Mouse (Mus musculus) limb, embryonic 14.5 days (tissue): ENCODE data around the gene Olfr395. TPM values are rescaled to one million over a fixed set of nuclear protein-coding genes. Genes with fewer than 3 reads are reported as not detected.
"Not testable (repeated sequence)": the region's sequence is repeated elsewhere in the genome, so short reads cannot be mapped to it uniquely, and the experiment has no call there.

Source experiments
- ATAC-seq: fragments of 200-750 bp; cut with Nextera tagmentation; 2 replicates; pipeline ENCODE4 v1.8.0; 2017; ENCODE audit warnings: low read depth, moderate number of reproducible peaks, moderate TSS enrichment; ENCODE audit not compliant: low FRiP score
- DNase-seq: peaks from one replicate; pipeline ENCODE4 v3.0.0-alpha.2; 2015; ENCODE audit warnings: low spot score
- H3K27ac ChIP-seq: fragments of 300-500 bp; sonication (generic); replicated peaks from 2 replicates; pipeline ENCODE4 v1.5.1; 2014; ENCODE audit warnings: low read depth, mild to moderate bottlenecking, low read length, moderate library complexity, mixed read lengths
- H3K27me3 ChIP-seq: fragments of 300-500 bp; sonication (generic); 2 replicates; pipeline ENCODE4 v1.6.1; 2014; ENCODE audit warnings: low read length, mixed read lengths; ENCODE audit not compliant: control insufficient read depth, insufficient read depth
- H3K36me3 ChIP-seq: fragments of 300-500 bp; sonication (generic); 2 replicates; pipeline ENCODE4 v1.6.1; 2014; ENCODE audit warnings: mild to moderate bottlenecking, low read length, moderate library complexity, mixed read lengths; ENCODE audit not compliant: control insufficient read depth, insufficient read depth
- H3K4me1 ChIP-seq: fragments of 300-500 bp; sonication (generic); 2 replicates; pipeline ENCODE4 v1.6.1; 2014; ENCODE audit warnings: antibody characterized with exemption, low read length, mixed read lengths; ENCODE audit not compliant: control insufficient read depth, insufficient read depth
- H3K4me2 ChIP-seq: fragments of 300-500 bp; sonication (generic); replicated peaks from 2 replicates; pipeline ENCODE4 v1.6.1; 2014; ENCODE audit warnings: low read depth, mild to moderate bottlenecking, low read length, moderate library complexity; ENCODE audit not compliant: severe bottlenecking
- H3K4me3 ChIP-seq: fragments of 300-500 bp; sonication (generic); replicated peaks from 2 replicates; pipeline ENCODE4 v1.5.1; 2014; ENCODE audit warnings: low read length
- H3K9ac ChIP-seq: fragments of 300-500 bp; sonication (generic); 2 replicates; pipeline ENCODE4 v1.6.1; 2014; ENCODE audit warnings: mild to moderate bottlenecking, low read depth, low read length, moderate library complexity; ENCODE audit not compliant: severe bottlenecking
- H3K9me3 ChIP-seq: fragments of 300-500 bp; sonication (generic); 2 replicates; pipeline ENCODE4 v1.6.1; 2016; ENCODE audit warnings: low read length; ENCODE audit not compliant: control insufficient read depth
- POLR2A ChIP-seq: fragments of 200-500 bp; IDR thresholded peaks from 2 replicates; pipeline ENCODE4 v1.8.0; 2012; ENCODE audit warnings: inconsistent platforms, mild to moderate bottlenecking, moderate library complexity, borderline replicate concordance; ENCODE audit not compliant: insufficient read depth, insufficient read length; ENCODE audit errors: extremely low read depth
- WGBS: fragments of 180-500 bp; shearing (Covaris S2); extraction: QIAGEN DNeasy Blood & Tissue Kit; methylation state at CpG from one replicate; pipeline ENCODE4 v1.1.7; 2014; 5-methylcytosine and 5-hydroxymethylcytosine counted together
- polyA plus RNA-seq, 2 experiments: library from polyadenylated mRNA; depleted of rRNA in 1 of 2; stranded (reverse) in 1 of 2; unstranded in 1 of 2; fragments of >200 nt; fragmentation: Nextera tagmentation in 1 of 2; extraction: Ambion mirVana in 1 of 2; gene quantifications; 2 replicates each; pipeline versions ENCODE4 v1.2.1 to v1.2.3; 2012 to 2014

Gene Olfr395
- polyA plus RNA-seq (2012; rRNA removed) (not detected in 2 replicates), polyA plus RNA-seq (2014; fragmentation: Nextera tagmentation; extraction: Ambion mirVana) (not detected in 2 replicates)

DNA sequence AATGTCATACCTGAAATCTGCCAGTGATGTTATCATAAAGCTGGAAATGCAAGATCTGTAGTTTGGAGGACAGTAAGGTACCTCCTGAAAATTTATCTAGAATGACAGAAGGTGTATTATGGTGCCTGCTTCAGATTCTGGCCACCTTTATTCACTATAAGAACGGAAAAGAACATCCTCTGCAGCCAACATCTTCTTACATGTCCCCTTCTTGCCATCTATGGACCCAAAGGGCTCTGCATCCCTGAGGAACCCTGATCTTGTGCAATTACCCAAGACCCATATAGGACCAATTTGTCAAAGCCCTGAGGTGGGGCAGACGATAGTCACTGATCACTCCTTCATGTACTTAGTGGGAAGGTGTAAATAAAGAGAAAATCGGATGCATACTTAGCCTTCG lies at the start of gene Olfr395:
Gene Olfr395 (minus strand): TSS at position 101 of the 400 bp plus-strand sequence.
- not testable (repeated sequence) for H3K27me3 ChIP-seq, H3K4me3 ChIP-seq, DNase-seq, H3K9ac ChIP-seq, H3K4me2 ChIP-seq, H3K36me3 ChIP-seq, ATAC-seq, H3K27ac ChIP-seq, H3K9me3 ChIP-seq, H3K4me1 ChIP-seq
- 80% methylated on average over 4 of the region's 4 CpGs for WGBS

- DNase-seq (no peak), ATAC-seq (no peak)
- Histone ChIP-seq H3K9ac (no peak within 1 kb of the TSS), H3K36me3 (no peaks in the 10 kb centered on the region), H3K27ac (no peak within 1 kb of the TSS), H3K27me3 (no peaks in the 10 kb centered on the region), H3K4me1 (no peaks in the 10 kb centered on the region), H3K4me2 (no peak within 1 kb of the TSS), H3K4me3 (no peak within 1 kb of the TSS), H3K9me3 (no peaks in the 10 kb centered on the region)
- TF ChIP-seq POLR2A = no peak
These were observed 27.3 kb upstream of the Olfr395 start, which contains the start of gene Olfr23 for GRCm38 (mm10) chr11:73936377-73936776. TSS of gene Olfr23 (plus strand) at chr11:73936677.

GRCm38 (mm10) chr11:73890671-73891070 lies 18.4 kb downstream of the Olfr395 start, which contains the start of gene Olfr394:
TSS of gene Olfr394 (minus strand) at chr11:73890771.
- Histone ChIP-seq H3K9me3 (no peaks in the 10 kb centered on the region), H3K9ac (no peak within 1 kb of the TSS), H3K27me3 (no peaks in the 10 kb centered on the region), H3K4me1 (no peaks in the 10 kb centered on the region), H3K4me2 (no peak within 1 kb of the TSS), H3K36me3 (no peaks in the 10 kb centered on the region), H3K4me3 (no peak within 1 kb of the TSS), H3K27ac (no peak within 1 kb of the TSS)
- 86% methylated on average over 1 of the region's 1 CpGs for WGBS
- ATAC-seq = no peak
- TF ChIP-seq POLR2A = no peak
- no peak for DNase-seq

Other genes with a start within 250 kb of the Olfr395 start
- not detected in 2 replicates for gene Zfp735, start 220.5 kb downstream of the Olfr395 start, polyA plus RNA-seq (2012; rRNA removed)
- not detected in 2 replicates for gene Zfp735, start 220.5 kb downstream of the Olfr395 start, polyA plus RNA-seq (2014; fragmentation: Nextera tagmentation; extraction: Ambion mirVana)
- gene Olfr389, start 128.6 kb downstream of the Olfr395 start, polyA plus RNA-seq (2012; rRNA removed) = not detected in 2 replicates
- gene Olfr389, start 128.6 kb downstream of the Olfr395 start, polyA plus RNA-seq (2014; fragmentation: Nextera tagmentation; extraction: Ambion mirVana) = not detected in 2 replicates
- gene Olfr390, start 126.3 kb downstream of the Olfr395 start, polyA plus RNA-seq (2012; rRNA removed) = not detected in 2 replicates
- not detected in 2 replicates for gene Olfr390, start 126.3 kb downstream of the Olfr395 start, polyA plus RNA-seq (2014; fragmentation: Nextera tagmentation; extraction: Ambion mirVana)
- not detected in 2 replicates for gene Olfr391-ps, start 106.2 kb downstream of the Olfr395 start, polyA plus RNA-seq (2012; rRNA removed)
- gene Olfr391-ps, start 106.2 kb downstream of the Olfr395 start, polyA plus RNA-seq (2014; fragmentation: Nextera tagmentation; extraction: Ambion mirVana) = not detected in 2 replicates
- gene Olfr392, start 92.2 kb downstream of the Olfr395 start, polyA plus RNA-seq (2012; rRNA removed) = not detected in 2 replicates
- gene Olfr392, start 92.2 kb downstream of the Olfr395 start, polyA plus RNA-seq (2014; fragmentation: Nextera tagmentation; extraction: Ambion mirVana) = not detected in 2 replicates
- gene Olfr393, start 57.8 kb downstream of the Olfr395 start, polyA plus RNA-seq (2012; rRNA removed) = not detected in 2 replicates
- gene Olfr393, start 57.8 kb downstream of the Olfr395 start, polyA plus RNA-seq (2014; fragmentation: Nextera tagmentation; extraction: Ambion mirVana) = not detected in 2 replicates
- gene Olfr394, start 18.5 kb downstream of the Olfr395 start, polyA plus RNA-seq (2012; rRNA removed) = not detected in 2 replicates
- not detected in 2 replicates for gene Olfr394, start 18.5 kb downstream of the Olfr395 start, polyA plus RNA-seq (2014; fragmentation: Nextera tagmentation; extraction: Ambion mirVana)
- not detected in 2 replicates for gene Olfr23, start 27.4 kb upstream of the Olfr395 start, polyA plus RNA-seq (2012; rRNA removed)
- gene Olfr23, start 27.4 kb upstream of the Olfr395 start, polyA plus RNA-seq (2014; fragmentation: Nextera tagmentation; extraction: Ambion mirVana) = not detected in 2 replicates
- gene Olfr397, start 51.5 kb upstream of the Olfr395 start, polyA plus RNA-seq (2012; rRNA removed) = not detected in 2 replicates
- not detected in 2 replicates for gene Olfr397, start 51.5 kb upstream of the Olfr395 start, polyA plus RNA-seq (2014; fragmentation: Nextera tagmentation; extraction: Ambion mirVana)
- gene Olfr398, start 81.1 kb upstream of the Olfr395 start, polyA plus RNA-seq (2012; rRNA removed) = not detected in 2 replicates
- gene Olfr398, start 81.1 kb upstream of the Olfr395 start, polyA plus RNA-seq (2014; fragmentation: Nextera tagmentation; extraction: Ambion mirVana) = not detected in 2 replicates
- gene Olfr139, start 147.3 kb upstream of the Olfr395 start, polyA plus RNA-seq (2012; rRNA removed) = not detected in 2 replicates
- gene Olfr139, start 147.3 kb upstream of the Olfr395 start, polyA plus RNA-seq (2014; fragmentation: Nextera tagmentation; extraction: Ambion mirVana) = not detected in 2 replicates
- not detected in 2 replicates for gene Olfr399, start 147.3 kb upstream of the Olfr395 start, polyA plus RNA-seq (2012; rRNA removed)
- gene Olfr399, start 147.3 kb upstream of the Olfr395 start, polyA plus RNA-seq (2014; fragmentation: Nextera tagmentation; extraction: Ambion mirVana) = not detected in 2 replicates
- not detected in 2 replicates for gene Zfp616, start 160.7 kb upstream of the Olfr395 start, polyA plus RNA-seq (2012; rRNA removed)
- not detected in 2 replicates for gene Zfp616, start 160.7 kb upstream of the Olfr395 start, polyA plus RNA-seq (2014; fragmentation: Nextera tagmentation; extraction: Ambion mirVana)
- not detected in 2 replicates for gene Olfr401, start 204.4 kb upstream of the Olfr395 start, polyA plus RNA-seq (2012; rRNA removed)
- gene Olfr401, start 204.4 kb upstream of the Olfr395 start, polyA plus RNA-seq (2014; fragmentation: Nextera tagmentation; extraction: Ambion mirVana) = not detected in 2 replicates
- not detected in 2 replicates for gene Olfr402, start 244.2 kb upstream of the Olfr395 start, polyA plus RNA-seq (2012; rRNA removed)
- not detected in 2 replicates for gene Olfr402, start 244.2 kb upstream of the Olfr395 start, polyA plus RNA-seq (2014; fragmentation: Nextera tagmentation; extraction: Ambion mirVana)